Mouse (Mus musculus): ENCODE measurements around the gene Pus3. TPM values are rescaled to one million over a fixed set of nuclear protein-coding genes. Genes with fewer than 3 reads are reported as not detected.

Pus3 gene
- polyA plus RNA-seq, 1 experiment from 2014 or later: 23.9 TPM

- Histone ChIP-seq H3K9ac (replicated peaks; ENCODE audit: low read depth, low read length) (no peak overlapping the region), H3K4me2 (replicated peaks; ENCODE audit: low read depth, low read length) (no peak overlapping the region), H3K27ac (ENCODE audit: low read length) (peak overlapping the region; percentile 59)
Measured at GRCm38 (mm10) chr9:35523541-35523940, 34.9 kb upstream of the Pus3 start.

GRCm38 (mm10) chr9:35523941-35524411 lies 34.4 kb upstream of the Pus3 start:
- no peaks in the 10 kb centered on the region for H3K36me3 ChIP-seq (ENCODE audit: control insufficient read depth, insufficient read depth, low read length)
- peak overlapping the region; percentile 56; the same call in 1 of the 2 replicates for H3K27ac ChIP-seq (ENCODE audit: low read length)
- H3K9ac ChIP-seq (replicated peaks; ENCODE audit: low read depth, low read length): no peak overlapping the region
- no peak overlapping the region for H3K4me3 ChIP-seq (ENCODE audit: low read depth, low read length)
- 0 out of 2 replicates have a peak, but pooled peaks cover 6% of the 10 kb centered on the region for H3K4me1 ChIP-seq (ENCODE audit: control insufficient read depth, insufficient read depth, low read length)
- H3K27me3 ChIP-seq (ENCODE audit: control insufficient read depth, insufficient read depth, low read length): no peaks in the 10 kb centered on the region
- 15% methylated on average over 7 of the region's 7 CpGs for WGBS
- ATAC-seq (ENCODE audit: insufficient number of reproducible peaks, insufficient read depth, low FRiP score, low read depth): peak; percentile 75
- no peaks in the 10 kb centered on the region for H3K9me3 ChIP-seq (ENCODE audit: control insufficient read depth, low read depth, low read length)
- H3K4me2 ChIP-seq (replicated peaks; ENCODE audit: low read depth, low read length): no peak overlapping the region

More at GRCm38 (mm10) chr9:35523541-35523940, 34.9 kb upstream of the Pus3 start:
- WGBS: 29% methylated on average over 5 of the region's 5 CpGs
- Histone ChIP-seq H3K9me3 (ENCODE audit: control insufficient read depth, low read depth, low read length) (no peaks in the 10 kb centered on the region), H3K4me3 (ENCODE audit: low read depth, low read length) (no peak overlapping the region), H3K27me3 (ENCODE audit: control insufficient read depth, insufficient read depth, low read length) (no peaks in the 10 kb centered on the region), H3K36me3 (ENCODE audit: control insufficient read depth, insufficient read depth, low read length) (no peaks in the 10 kb centered on the region), H3K4me1 (ENCODE audit: control insufficient read depth, insufficient read depth, low read length) (0 out of 2 replicates have a peak, but pooled peaks cover 6% of the 10 kb centered on the region)
- ATAC-seq (ENCODE audit: insufficient number of reproducible peaks, insufficient read depth, low FRiP score, low read depth): peak; percentile 78; the same call in 1 of the 2 replicates

GRCm38 (mm10) chr9:35529141-35529540 lies 29.3 kb upstream of the Pus3 start:
- no peak overlapping the region for H3K4me3 ChIP-seq (ENCODE audit: low read depth, low read length)
- H3K27me3 ChIP-seq (ENCODE audit: control insufficient read depth, insufficient read depth, low read length): no peaks in the 10 kb centered on the region
- H3K9ac ChIP-seq (replicated peaks; ENCODE audit: low read depth, low read length): no peak overlapping the region
- peak overlapping the region; percentile 15; the same call in 1 of the 2 replicates for H3K27ac ChIP-seq (ENCODE audit: low read length)
- no peaks in the 10 kb centered on the region for H3K9me3 ChIP-seq (ENCODE audit: control insufficient read depth, low read depth, low read length)
- ATAC-seq (ENCODE audit: insufficient number of reproducible peaks, insufficient read depth, low FRiP score, low read depth): no peak
- H3K4me1 ChIP-seq (ENCODE audit: control insufficient read depth, insufficient read depth, low read length): 0 out of 2 replicates have a peak, but pooled peaks cover 4% of the 10 kb centered on the region
- no peaks in the 10 kb centered on the region for H3K36me3 ChIP-seq (ENCODE audit: control insufficient read depth, insufficient read depth, low read length)
- no peak overlapping the region for H3K4me2 ChIP-seq (replicated peaks; ENCODE audit: low read depth, low read length)
- 52% methylated on average over 3 of the region's 3 CpGs for WGBS

GRCm38 (mm10) chr9:35529796-35530195 lies 28.6 kb upstream of the Pus3 start:
- H3K9ac ChIP-seq (replicated peaks; ENCODE audit: low read depth, low read length): no peak overlapping the region
- ATAC-seq (ENCODE audit: insufficient number of reproducible peaks, insufficient read depth, low FRiP score, low read depth): no peak
- H3K4me1 ChIP-seq (ENCODE audit: control insufficient read depth, insufficient read depth, low read length): 0 out of 2 replicates have a peak, but pooled peaks cover 4% of the 10 kb centered on the region
- peak overlapping the region; percentile 33; the same call in 1 of the 2 replicates for H3K27ac ChIP-seq (ENCODE audit: low read length)
- H3K9me3 ChIP-seq (ENCODE audit: control insufficient read depth, low read depth, low read length): no peaks in the 10 kb centered on the region
- no peak overlapping the region for H3K4me2 ChIP-seq (replicated peaks; ENCODE audit: low read depth, low read length)
- 19% methylated on average over 1 of the region's 1 CpGs for WGBS
- H3K4me3 ChIP-seq (ENCODE audit: low read depth, low read length): no peak overlapping the region
- no peaks in the 10 kb centered on the region for H3K27me3 ChIP-seq (ENCODE audit: control insufficient read depth, insufficient read depth, low read length)
- no peaks in the 10 kb centered on the region for H3K36me3 ChIP-seq (ENCODE audit: control insufficient read depth, insufficient read depth, low read length)

GRCm38 (mm10) chr9:35533266-35533665 lies 25.1 kb upstream of the Pus3 start:
- no peak for ATAC-seq (ENCODE audit: insufficient number of reproducible peaks, insufficient read depth, low FRiP score, low read depth)
- H3K4me3 ChIP-seq (ENCODE audit: low read depth, low read length): no peak overlapping the region
- H3K36me3 ChIP-seq (ENCODE audit: control insufficient read depth, insufficient read depth, low read length): no peaks in the 10 kb centered on the region
- 52% methylated on average over 9 of the region's 9 CpGs for WGBS
- H3K4me1 ChIP-seq (ENCODE audit: control insufficient read depth, insufficient read depth, low read length): 0 out of 2 replicates have a peak, but pooled peaks cover 4% of the 10 kb centered on the region
- H3K9ac ChIP-seq (replicated peaks; ENCODE audit: low read depth, low read length): no peak overlapping the region
- no peak overlapping the region for H3K4me2 ChIP-seq (replicated peaks; ENCODE audit: low read depth, low read length)
- H3K27ac ChIP-seq (ENCODE audit: low read length): no peak overlapping the region
- H3K27me3 ChIP-seq (ENCODE audit: control insufficient read depth, insufficient read depth, low read length): no peaks in the 10 kb centered on the region
- H3K9me3 ChIP-seq (ENCODE audit: control insufficient read depth, low read depth, low read length): no peaks in the 10 kb centered on the region

GRCm38 (mm10) chr9:35535110-35535509 lies 23.3 kb upstream of the Pus3 start:
- 14% methylated on average over 2 of the region's 2 CpGs for WGBS
- ATAC-seq (ENCODE audit: insufficient number of reproducible peaks, insufficient read depth, low FRiP score, low read depth): peak; percentile 86

GRCm38 (mm10) chr9:35535876-35536275 lies 22.5 kb upstream of the Pus3 start:
- no peaks in the 10 kb centered on the region for H3K9me3 ChIP-seq (ENCODE audit: control insufficient read depth, low read depth, low read length)
- WGBS: 66% methylated on average over 4 of the region's 4 CpGs
- H3K27me3 ChIP-seq (ENCODE audit: control insufficient read depth, insufficient read depth, low read length): no peaks in the 10 kb centered on the region
- H3K4me3 ChIP-seq (ENCODE audit: low read depth, low read length): no peak overlapping the region
- H3K27ac ChIP-seq (ENCODE audit: low read length): no peak overlapping the region
- no peak for ATAC-seq (ENCODE audit: insufficient number of reproducible peaks, insufficient read depth, low FRiP score, low read depth)
- H3K9ac ChIP-seq (replicated peaks; ENCODE audit: low read depth, low read length): no peak overlapping the region
- no peaks in the 10 kb centered on the region for H3K36me3 ChIP-seq (ENCODE audit: control insufficient read depth, insufficient read depth, low read length)
- H3K4me2 ChIP-seq (replicated peaks; ENCODE audit: low read depth, low read length): no peak overlapping the region
- H3K4me1 ChIP-seq (ENCODE audit: control insufficient read depth, insufficient read depth, low read length): no peaks in the 10 kb centered on the region

More at GRCm38 (mm10) chr9:35535110-35535509, 23.3 kb upstream of the Pus3 start:
- no peak overlapping the region for H3K4me2 ChIP-seq (replicated peaks; ENCODE audit: low read depth, low read length)
- no peaks in the 10 kb centered on the region for H3K9me3 ChIP-seq (ENCODE audit: control insufficient read depth, low read depth, low read length)
- H3K27me3 ChIP-seq (ENCODE audit: control insufficient read depth, insufficient read depth, low read length): no peaks in the 10 kb centered on the region
- H3K9ac ChIP-seq (replicated peaks; ENCODE audit: low read depth, low read length): no peak overlapping the region
- H3K4me3 ChIP-seq (ENCODE audit: low read depth, low read length): no peak overlapping the region
- no peaks in the 10 kb centered on the region for H3K4me1 ChIP-seq (ENCODE audit: control insufficient read depth, insufficient read depth, low read length)
- H3K36me3 ChIP-seq (ENCODE audit: control insufficient read depth, insufficient read depth, low read length): no peaks in the 10 kb centered on the region
- H3K27ac ChIP-seq (ENCODE audit: low read length): no peak overlapping the region

- H3K27ac ChIP-seq (ENCODE audit: low read length): no peak overlapping the region
Measured at GRCm38 (mm10) chr9:35539001-35539750, 19.2 kb upstream of the Pus3 start.

More at GRCm38 (mm10) chr9:35539001-35539750, 19.2 kb upstream of the Pus3 start:
- H3K9ac ChIP-seq (replicated peaks; ENCODE audit: low read depth, low read length): no peak overlapping the region
- no peaks in the 10 kb centered on the region for H3K27me3 ChIP-seq (ENCODE audit: control insufficient read depth, insufficient read depth, low read length)
- H3K4me2 ChIP-seq (replicated peaks; ENCODE audit: low read depth, low read length): no peak overlapping the region
- WGBS: 62% methylated on average over 13 of the region's 13 CpGs
- H3K9me3 ChIP-seq (ENCODE audit: control insufficient read depth, low read depth, low read length): no peaks in the 10 kb centered on the region
- no peak overlapping the region for H3K4me3 ChIP-seq (ENCODE audit: low read depth, low read length)
- H3K36me3 ChIP-seq (ENCODE audit: control insufficient read depth, insufficient read depth, low read length): no peaks in the 10 kb centered on the region
- ATAC-seq (ENCODE audit: insufficient number of reproducible peaks, insufficient read depth, low FRiP score, low read depth): no peak
- H3K4me1 ChIP-seq (ENCODE audit: control insufficient read depth, insufficient read depth, low read length): no peaks in the 10 kb centered on the region

Measured in stomach, embryonic 14.5 days (tissue).